Mouse (Mus musculus) urinary bladder, postnatal 25 days (tissue): ENCODE results near the gene Lrfn4.
"Not testable (repeated sequence)": the region's sequence is repeated elsewhere in the genome, so short reads cannot be mapped to it uniquely, and the experiment has no call there.

Source experiments
- DNase-seq: peaks from one replicate; pipeline ENCODE4 v3.0.0; 2022; ENCODE audit warnings: low spot score

Lrfn4 gene

GRCm38 (mm10) chr19:4610109-4610508 lies 5.4 kb downstream of the Lrfn4 start:
- DNase-seq = no peak

- no peak for DNase-seq
These were observed 7.0 kb downstream of the Lrfn4 start for GRCm38 (mm10) chr19:4608511-4608910.

GRCm38 (mm10) chr19:4607406-4607805 lies 8.1 kb downstream of the Lrfn4 start:
- no peak for DNase-seq

GRCm38 (mm10) chr19:4605654-4606053 lies 9.8 kb downstream of the Lrfn4 start:
- DNase-seq = no peak

- peak; percentile 41 for DNase-seq
These were observed 11.4 kb downstream of the Lrfn4 start for GRCm38 (mm10) chr19:4603801-4604723.

GRCm38 (mm10) chr19:4602459-4602858 lies 13.0 kb downstream of the Lrfn4 start:
- DNase-seq = no peak

GRCm38 (mm10) chr19:4596071-4596470 lies 19.4 kb downstream of the Lrfn4 start:
- no peak for DNase-seq

- no peak for DNase-seq
These were observed 21.5 kb downstream of the Lrfn4 start for GRCm38 (mm10) chr19:4593792-4594522.

- no peak for DNase-seq
These were observed 25.4 kb downstream of the Lrfn4 start for GRCm38 (mm10) chr19:4590025-4590424.

- DNase-seq = no peak
These were observed 26.4 kb downstream of the Lrfn4 start for GRCm38 (mm10) chr19:4589081-4589480.

GRCm38 (mm10) chr19:4588430-4588829 lies 27.0 kb downstream of the Lrfn4 start:
- no peak for DNase-seq

GRCm38 (mm10) chr19:4587426-4587825 lies 28.0 kb downstream of the Lrfn4 start:
- no peak for DNase-seq

GRCm38 (mm10) chr19:4586783-4587182 lies 28.7 kb downstream of the Lrfn4 start:
- not testable (repeated sequence) for DNase-seq

GRCm38 (mm10) chr19:4583856-4584255 lies 31.6 kb downstream of the Lrfn4 start:
- no peak for DNase-seq

- no peak for DNase-seq
These were observed 36.2 kb downstream of the Lrfn4 start for GRCm38 (mm10) chr19:4579296-4579695.

GRCm38 (mm10) chr19:4578799-4579198 lies 36.7 kb downstream of the Lrfn4 start:
- DNase-seq = no peak

GRCm38 (mm10) chr19:4573241-4573640 lies 42.2 kb downstream of the Lrfn4 start:
- DNase-seq = no peak

- DNase-seq = no peak
These were observed 43.0 kb downstream of the Lrfn4 start for GRCm38 (mm10) chr19:4572467-4572866.

GRCm38 (mm10) chr19:4572061-4572460 lies 43.4 kb downstream of the Lrfn4 start:
- no peak for DNase-seq

GRCm38 (mm10) chr19:4571658-4572057 lies 43.8 kb downstream of the Lrfn4 start:
- no peak for DNase-seq

GRCm38 (mm10) chr19:4570815-4571214 lies 44.7 kb downstream of the Lrfn4 start:
- no peak for DNase-seq

- DNase-seq = no peak
These were observed 45.2 kb downstream of the Lrfn4 start for GRCm38 (mm10) chr19:4570237-4570613.
